Mouse (Mus musculus): ENCODE results near the gene Mylk2. TPM values are rescaled to one million over a fixed set of nuclear protein-coding genes. Genes with fewer than 3 reads are reported as not detected.

The Mylk2 gene
- total and polyA plus RNA-seq, 3 experiments, result 0.11 TPM; not detected in 2

- no peaks in the 10 kb centered on the region for H3K9me3 ChIP-seq (replicated peaks)
- no peak for TF ChIP-seq POLR2AphosphoS5 (IDR thresholded peaks at IDR 0.05; ENCODE audit: insufficient replicate concordance, low read depth, low read length)
- no peak for TF ChIP-seq CTCF (IDR thresholded peaks at IDR 0.05; ENCODE audit: low read depth, low read length)
- no peak for TF ChIP-seq TAL1 (conservative IDR thresholded peaks at IDR 0.05; ENCODE audit: low read depth, low read length)
- TF ChIP-seq GATA2 (IDR thresholded peaks at IDR 0.05; ENCODE audit: borderline replicate concordance, low read depth, low read length), result no peak
- TF ChIP-seq GATA1 (IDR thresholded peaks at IDR 0.05; ENCODE audit: borderline replicate concordance, low read length), result no peak
- peaks cover 24% of the 10 kb centered on the region for H3K27me3 ChIP-seq (ENCODE audit: insufficient read depth, low read length)
- ATAC-seq (ENCODE audit: extremely low read depth, insufficient number of reproducible peaks, low FRiP score, poor library complexity, severe bottlenecking) (no peak), DNase-seq (ENCODE audit: low spot score) (no peak)
- H3K4me3 ChIP-seq (ENCODE audit: low read depth, low read length), result no peak overlapping the region
- peaks cover 8% of the 10 kb centered on the region for H3K4me1 ChIP-seq (ENCODE audit: insufficient read depth, low read depth, low read length)
- H3K36me3 ChIP-seq (replicated peaks), result no peaks in the 10 kb centered on the region
Measured at GRCm38 (mm10) chr2:152916111-152916510, 5.0 kb downstream of the Mylk2 start.

DNA sequence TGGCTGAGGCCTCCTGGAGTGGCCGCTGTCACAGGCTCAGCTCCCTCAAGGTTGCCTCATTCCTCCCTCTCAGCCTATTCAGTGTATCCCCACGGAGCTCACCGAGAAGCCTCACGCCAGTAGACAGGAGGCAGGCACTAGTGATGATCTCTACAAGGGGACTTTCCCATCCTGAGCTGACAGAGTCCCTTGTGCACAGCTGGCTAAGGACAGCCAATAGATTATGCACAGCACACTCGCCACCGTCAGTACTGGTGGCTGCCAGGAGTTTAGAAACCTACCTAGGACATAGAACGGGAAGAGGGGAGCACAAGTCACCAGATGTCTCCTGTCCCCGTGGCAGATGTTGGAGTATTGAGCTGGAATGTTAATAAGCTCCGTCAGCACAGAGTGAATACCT, 6.5 kb downstream of the Mylk2 start:
- Histone ChIP-seq H3K9me3 (replicated peaks) (no peaks in the 10 kb centered on the region), H3K36me3 (replicated peaks) (no peaks in the 10 kb centered on the region), H3K4me3 (ENCODE audit: low read depth, low read length) (no peak overlapping the region), H3K4me1 (ENCODE audit: insufficient read depth, low read depth, low read length) (peaks cover 8% of the 10 kb centered on the region), H3K27me3 (ENCODE audit: insufficient read depth, low read length) (peaks cover 21% of the 10 kb centered on the region)
- ATAC-seq (ENCODE audit: extremely low read depth, insufficient number of reproducible peaks, low FRiP score, poor library complexity, severe bottlenecking), result no peak
- no peak for DNase-seq (ENCODE audit: low spot score)
- no peak for TF ChIP-seq TAL1 (conservative IDR thresholded peaks at IDR 0.05; ENCODE audit: low read depth, low read length)
- no peak for TF ChIP-seq GATA2 (IDR thresholded peaks at IDR 0.05; ENCODE audit: borderline replicate concordance, low read depth, low read length)

DNA sequence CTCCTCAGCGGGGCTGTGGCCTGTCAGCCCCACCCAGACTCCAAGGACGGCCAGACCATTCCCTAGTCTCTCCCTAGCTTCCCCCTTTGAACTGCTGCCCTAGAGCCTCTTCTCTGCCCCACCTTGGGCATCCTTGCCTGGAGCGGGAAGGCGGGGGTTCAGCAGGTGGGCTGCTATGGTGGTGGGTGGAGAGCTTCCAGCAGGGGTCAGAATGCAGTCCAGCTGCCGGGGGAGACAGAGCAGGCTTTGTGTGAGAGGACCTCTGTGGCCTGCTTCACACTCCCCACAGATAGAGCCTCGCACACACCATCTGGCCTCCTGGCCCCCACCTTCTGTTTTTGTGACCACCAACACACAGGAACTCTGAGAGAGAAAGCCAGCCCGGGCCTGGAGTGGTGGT, 11.2 kb downstream of the Mylk2 start:
- ATAC-seq (ENCODE audit: extremely low read depth, insufficient number of reproducible peaks, low FRiP score, poor library complexity, severe bottlenecking), result no peak
- no peak overlapping the region for H3K4me3 ChIP-seq (ENCODE audit: low read depth, low read length)

DNA sequence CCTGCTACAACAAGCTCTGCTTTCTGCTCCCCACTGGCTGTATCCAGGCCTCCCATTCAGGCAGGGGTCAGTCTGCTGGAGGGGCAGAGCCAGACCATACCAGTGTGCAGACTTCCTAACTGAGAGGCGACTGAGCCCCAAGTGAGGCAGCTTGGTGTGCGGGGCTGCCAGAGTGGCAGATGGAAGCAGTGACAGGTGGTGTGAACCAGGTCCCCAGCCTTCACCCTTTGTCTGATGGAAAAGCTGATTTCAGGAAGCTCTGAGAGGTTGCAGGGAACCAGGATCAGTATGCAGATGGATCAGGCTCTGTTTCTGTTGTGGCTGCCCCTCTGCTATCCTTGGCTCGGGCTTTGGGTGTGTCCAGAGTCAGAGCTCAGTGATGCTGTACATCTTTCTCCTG, 12.5 kb downstream of the Mylk2 start:
- DNase-seq (ENCODE audit: low spot score) (no peak), ATAC-seq (ENCODE audit: extremely low read depth, insufficient number of reproducible peaks, low FRiP score, poor library complexity, severe bottlenecking) (no peak)
- Histone ChIP-seq H3K9me3 (replicated peaks) (no peaks in the 10 kb centered on the region), H3K4me1 (ENCODE audit: insufficient read depth, low read depth, low read length) (no peaks in the 10 kb centered on the region), H3K4me3 (ENCODE audit: low read depth, low read length) (no peak overlapping the region), H3K36me3 (replicated peaks) (no peaks in the 10 kb centered on the region), H3K27me3 (ENCODE audit: insufficient read depth, low read length) (peaks cover 30% of the 10 kb centered on the region)
- TF ChIP-seq GATA1 (IDR thresholded peaks at IDR 0.05; ENCODE audit: borderline replicate concordance, low read length), result no peak
- no peak for TF ChIP-seq CTCF (IDR thresholded peaks at IDR 0.05; ENCODE audit: low read depth, low read length)
- no peak for TF ChIP-seq GATA2 (IDR thresholded peaks at IDR 0.05; ENCODE audit: borderline replicate concordance, low read depth, low read length)
- no peak for TF ChIP-seq TAL1 (conservative IDR thresholded peaks at IDR 0.05; ENCODE audit: low read depth, low read length)
- no peak for TF ChIP-seq POLR2AphosphoS5 (IDR thresholded peaks at IDR 0.05; ENCODE audit: insufficient replicate concordance, low read depth, low read length)

More for the DNA sequence above, 11.2 kb downstream of the Mylk2 start:
- no peaks in the 10 kb centered on the region for H3K4me1 ChIP-seq (ENCODE audit: insufficient read depth, low read depth, low read length)
- no peaks in the 10 kb centered on the region for H3K36me3 ChIP-seq (replicated peaks)
- peaks cover 29% of the 10 kb centered on the region for H3K27me3 ChIP-seq (ENCODE audit: insufficient read depth, low read length)
- DNase-seq (ENCODE audit: low spot score), result no peak
- H3K9me3 ChIP-seq (replicated peaks), result no peaks in the 10 kb centered on the region
- TF ChIP-seq GATA2 (IDR thresholded peaks at IDR 0.05; ENCODE audit: borderline replicate concordance, low read depth, low read length), result no peak
- no peak for TF ChIP-seq CTCF (IDR thresholded peaks at IDR 0.05; ENCODE audit: low read depth, low read length)
- no peak for TF ChIP-seq GATA1 (IDR thresholded peaks at IDR 0.05; ENCODE audit: borderline replicate concordance, low read length)
- TF ChIP-seq POLR2AphosphoS5 (IDR thresholded peaks at IDR 0.05; ENCODE audit: insufficient replicate concordance, low read depth, low read length), result no peak
- no peak for TF ChIP-seq TAL1 (conservative IDR thresholded peaks at IDR 0.05; ENCODE audit: low read depth, low read length)

- no peak for DNase-seq (ENCODE audit: low spot score)
- Histone ChIP-seq H3K9me3 (replicated peaks) (no peaks in the 10 kb centered on the region), H3K27me3 (ENCODE audit: insufficient read depth, low read length) (peaks cover 30% of the 10 kb centered on the region), H3K36me3 (replicated peaks) (no peaks in the 10 kb centered on the region), H3K4me1 (ENCODE audit: insufficient read depth, low read depth, low read length) (no peaks in the 10 kb centered on the region), H3K4me3 (ENCODE audit: low read depth, low read length) (no peak overlapping the region)
- TF ChIP-seq GATA1 (IDR thresholded peaks at IDR 0.05; ENCODE audit: borderline replicate concordance, low read length) (no peak), GATA2 (IDR thresholded peaks at IDR 0.05; ENCODE audit: borderline replicate concordance, low read depth, low read length) (no peak), POLR2AphosphoS5 (IDR thresholded peaks at IDR 0.05; ENCODE audit: insufficient replicate concordance, low read depth, low read length) (no peak)
- ATAC-seq (ENCODE audit: extremely low read depth, insufficient number of reproducible peaks, low FRiP score, poor library complexity, severe bottlenecking), result no peak
Measured at GRCm38 (mm10) chr2:152924128-152924527, 13.0 kb downstream of the Mylk2 start.

GRCm38 (mm10) chr2:152924543-152924942, 13.4 kb downstream of the Mylk2 start:
- DNase-seq (ENCODE audit: low spot score), result no peak
- Histone ChIP-seq H3K4me1 (ENCODE audit: insufficient read depth, low read depth, low read length) (no peaks in the 10 kb centered on the region), H3K36me3 (replicated peaks) (no peaks in the 10 kb centered on the region), H3K4me3 (ENCODE audit: low read depth, low read length) (no peak overlapping the region), H3K9me3 (replicated peaks) (no peaks in the 10 kb centered on the region), H3K27me3 (ENCODE audit: insufficient read depth, low read length) (peaks cover 30% of the 10 kb centered on the region)
- TF ChIP-seq GATA2 (IDR thresholded peaks at IDR 0.05; ENCODE audit: borderline replicate concordance, low read depth, low read length), result no peak
- no peak for TF ChIP-seq TAL1 (conservative IDR thresholded peaks at IDR 0.05; ENCODE audit: low read depth, low read length)
- no peak for TF ChIP-seq POLR2AphosphoS5 (IDR thresholded peaks at IDR 0.05; ENCODE audit: insufficient replicate concordance, low read depth, low read length)
- TF ChIP-seq GATA1 (IDR thresholded peaks at IDR 0.05; ENCODE audit: borderline replicate concordance, low read length), result no peak
- TF ChIP-seq CTCF (IDR thresholded peaks at IDR 0.05; ENCODE audit: low read depth, low read length), result no peak
- ATAC-seq (ENCODE audit: extremely low read depth, insufficient number of reproducible peaks, low FRiP score, poor library complexity, severe bottlenecking), result no peak

Measured in G1E (cell line).